Mouse (Mus musculus): ENCODE data around the gene Ky. TPM values are rescaled to one million over a fixed set of nuclear protein-coding genes. Genes with fewer than 3 reads are reported as not detected.

Gene Ky
- polyA plus RNA-seq (2012; rRNA removed): 0.31 and 1.4 TPM in 2 replicates

- 2% methylated on average over 63 of the region's 63 CpGs for WGBS
- no peak for DNase-seq (ENCODE audit: low read depth, low spot score)
Measured at GRCm38 (mm10) chr9:102505700-102506585, at the start of gene Ky. Gene Ky (plus strand): TSS chr9:102505750.

GRCm38 (mm10) chr9:102462251-102462650 lies 43.3 kb upstream of the Ky start:
- DNase-seq (ENCODE audit: low read depth, low spot score): no peak
- WGBS: 90% methylated on average over 10 of the region's 10 CpGs

DNA sequence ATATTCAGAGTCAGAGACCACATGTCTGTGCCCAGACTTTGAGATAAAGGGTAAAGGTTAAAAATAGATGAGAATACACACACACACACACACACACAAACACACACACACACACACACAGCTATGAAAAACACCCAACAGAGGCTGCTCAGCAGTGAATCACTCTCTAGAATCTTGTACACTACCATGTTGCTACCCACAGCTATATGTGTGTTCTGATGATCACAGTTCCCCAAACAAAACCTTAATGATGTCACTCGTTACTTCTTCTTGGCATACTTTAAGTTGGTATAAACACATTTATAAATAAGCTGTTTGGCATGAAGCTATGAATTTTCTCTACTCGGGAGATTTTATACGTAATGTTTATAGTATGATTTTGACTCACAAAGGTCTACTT lies 40.5 kb upstream of the Ky start:
- WGBS: 55% methylated on average over 3 of the region's 3 CpGs
- DNase-seq (ENCODE audit: low read depth, low spot score): no peak

- 29% methylated on average over 5 of the region's 5 CpGs for WGBS
- DNase-seq (ENCODE audit: low read depth, low spot score): no peak
Measured at GRCm38 (mm10) chr9:102465726-102466125, 39.8 kb upstream of the Ky start.

GRCm38 (mm10) chr9:102470076-102470819 lies 35.3 kb upstream of the Ky start:
- no peak for DNase-seq (ENCODE audit: low read depth, low spot score)
- WGBS: 81% methylated on average over 2 of the region's 2 CpGs

DNA sequence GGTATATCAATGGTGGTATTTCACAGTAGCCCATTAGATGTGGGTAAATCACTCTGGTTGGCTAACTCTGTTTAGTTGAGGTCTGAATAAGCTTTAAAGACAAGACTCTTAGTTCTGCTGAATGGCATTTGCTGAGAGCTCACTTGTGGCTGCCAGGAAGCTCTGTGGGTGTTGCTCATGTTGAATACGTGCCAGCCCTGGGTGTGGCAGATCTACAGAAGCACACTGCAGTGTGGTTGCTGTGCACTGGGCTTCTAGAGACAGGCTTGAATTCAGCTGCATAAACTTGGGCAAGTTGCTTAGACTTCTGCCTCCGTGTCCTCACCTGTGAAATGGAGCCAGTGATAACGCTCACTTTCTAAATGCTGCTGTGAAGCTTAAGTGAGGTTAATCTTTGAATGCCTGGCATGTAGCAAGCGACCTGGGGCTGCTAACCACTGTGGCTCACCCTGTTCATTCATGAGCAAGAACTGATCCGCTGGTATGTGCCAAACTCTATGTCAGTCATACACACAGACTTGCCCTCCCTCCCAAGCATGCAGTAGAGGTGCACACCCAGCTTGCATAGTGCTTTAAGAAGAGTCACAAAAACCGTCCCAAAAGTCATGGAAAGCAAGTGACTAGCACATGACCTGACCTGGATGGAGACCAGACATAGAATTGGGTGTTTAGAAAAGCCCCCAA lies 27.6 kb upstream of the Ky start:
- DNase-seq (ENCODE audit: low read depth, low spot score): peak; percentile 4
- 61% methylated on average over 6 of the region's 6 CpGs for WGBS

DNA sequence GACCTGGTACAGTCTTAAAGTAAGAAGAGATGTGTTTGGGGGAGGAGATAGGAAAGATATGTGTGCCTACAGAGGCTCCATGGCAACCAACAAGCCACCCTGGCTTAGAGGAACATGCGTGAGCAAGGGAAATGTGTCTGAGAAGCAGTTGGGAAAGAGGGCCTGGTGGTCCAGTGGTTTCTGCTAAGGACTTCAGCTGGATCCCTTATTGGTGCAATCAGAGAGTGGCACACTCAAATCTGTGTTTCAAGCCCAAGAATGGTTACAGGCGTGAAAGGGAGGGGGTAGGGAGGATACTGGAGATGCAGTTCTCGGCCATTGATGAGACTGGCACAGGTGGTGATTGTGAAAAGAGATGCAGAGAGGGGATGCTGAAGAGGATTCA lies 27.1 kb upstream of the Ky start:
- DNase-seq (ENCODE audit: low read depth, low spot score): no peak
- 84% methylated on average over 3 of the region's 3 CpGs for WGBS

DNA sequence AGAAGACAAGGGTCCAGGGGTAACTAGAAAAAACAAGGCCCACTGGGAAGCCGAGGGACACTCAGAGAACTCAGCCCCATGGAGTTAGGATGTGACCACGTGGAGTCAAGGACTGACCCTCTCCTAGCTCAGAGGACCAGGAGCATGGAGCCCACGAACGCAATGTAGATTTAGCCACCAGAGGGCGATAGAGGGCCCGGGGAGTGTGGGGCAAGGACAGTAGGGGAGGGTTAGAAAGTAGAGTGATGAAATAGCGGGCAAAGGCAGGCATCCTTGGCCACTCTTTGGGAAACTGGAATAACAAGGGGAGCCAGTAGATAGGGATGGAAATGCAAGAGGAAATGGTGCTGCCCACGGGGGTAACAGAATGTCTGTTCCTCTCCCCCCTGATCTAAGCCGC lies 26.5 kb upstream of the Ky start:
- peak; percentile 14 for DNase-seq (ENCODE audit: low read depth, low spot score)
- 40% methylated on average over 9 of the region's 9 CpGs for WGBS

- 40% methylated on average over 12 of the region's 12 CpGs for WGBS
- DNase-seq (ENCODE audit: low read depth, low spot score): no peak
Measured at GRCm38 (mm10) chr9:102492031-102492795, 13.3 kb upstream of the Ky start.

GRCm38 (mm10) chr9:102493044-102493443 lies 12.5 kb upstream of the Ky start:
- DNase-seq (ENCODE audit: low read depth, low spot score): no peak
- whole genome bisulfite sequencing: 36% methylated on average over 4 of the region's 4 CpGs

DNA sequence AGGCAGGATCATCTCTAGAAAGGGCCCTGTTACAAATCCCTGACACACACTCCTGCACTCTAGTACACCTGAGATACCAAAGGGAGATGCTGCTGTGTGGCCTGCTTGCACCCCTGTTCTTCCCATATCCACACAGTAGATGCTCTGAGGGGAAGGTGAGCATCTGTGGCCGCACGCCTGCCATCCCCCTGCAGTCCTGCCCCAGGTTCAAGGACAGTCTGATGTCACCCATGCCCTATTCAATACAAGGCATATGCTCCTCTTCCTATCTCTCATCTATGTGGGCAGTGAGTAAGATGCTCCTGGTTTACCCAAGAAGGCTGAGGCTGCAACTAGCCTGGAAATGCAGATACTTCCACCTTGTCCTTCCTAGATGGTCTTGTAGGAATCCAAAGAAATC lies 11.6 kb upstream of the Ky start:
- no peak for DNase-seq (ENCODE audit: low read depth, low spot score)
- WGBS: 98% methylated on average over 2 of the region's 2 CpGs

GRCm38 (mm10) chr9:102494454-102494853 lies 11.1 kb upstream of the Ky start:
- WGBS: 79% methylated on average over 9 of the region's 9 CpGs
- DNase-seq (ENCODE audit: low read depth, low spot score): no peak

GRCm38 (mm10) chr9:102495266-102495665 lies 10.3 kb upstream of the Ky start:
- 80% methylated on average over 4 of the region's 4 CpGs for WGBS
- no peak for DNase-seq (ENCODE audit: low read depth, low spot score)

DNA sequence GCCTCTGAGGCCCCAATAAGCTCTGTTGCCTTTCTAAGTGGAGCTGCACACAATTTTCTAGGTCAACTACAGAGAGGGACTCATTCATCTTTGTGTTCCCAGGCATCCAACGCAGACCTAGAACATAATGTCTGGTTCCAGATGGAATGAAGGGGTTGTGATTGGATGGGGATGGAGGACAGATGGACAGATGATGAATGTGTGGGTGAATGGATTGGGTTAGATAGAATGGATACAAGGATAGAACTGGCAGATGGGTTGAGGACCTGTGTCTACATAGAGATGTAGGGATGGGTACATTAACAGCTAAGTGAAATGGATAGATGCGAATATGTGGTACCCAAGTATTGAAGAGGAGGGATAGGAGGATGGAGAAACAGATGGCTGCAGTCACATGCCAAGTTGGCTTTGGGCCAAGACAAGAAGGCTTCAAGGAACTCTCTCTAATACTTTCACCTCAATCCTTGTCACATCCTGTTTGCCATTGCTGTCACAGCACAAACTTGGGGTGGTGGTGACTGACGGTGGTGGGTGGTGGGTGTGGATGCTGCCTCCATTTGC lies 9.0 kb upstream of the Ky start:
- DNase-seq (ENCODE audit: low read depth, low spot score): no peak
- WGBS: 77% methylated on average over 3 of the region's 3 CpGs

GRCm38 (mm10) chr9:102497089-102497690 lies 8.4 kb upstream of the Ky start:
- WGBS: 75% methylated on average over 9 of the region's 9 CpGs
- no peak for DNase-seq (ENCODE audit: low read depth, low spot score)

GRCm38 (mm10) chr9:102497833-102498430 lies 7.6 kb upstream of the Ky start:
- DNase-seq (ENCODE audit: low read depth, low spot score): no peak
- WGBS: 82% methylated on average over 9 of the region's 9 CpGs

DNA sequence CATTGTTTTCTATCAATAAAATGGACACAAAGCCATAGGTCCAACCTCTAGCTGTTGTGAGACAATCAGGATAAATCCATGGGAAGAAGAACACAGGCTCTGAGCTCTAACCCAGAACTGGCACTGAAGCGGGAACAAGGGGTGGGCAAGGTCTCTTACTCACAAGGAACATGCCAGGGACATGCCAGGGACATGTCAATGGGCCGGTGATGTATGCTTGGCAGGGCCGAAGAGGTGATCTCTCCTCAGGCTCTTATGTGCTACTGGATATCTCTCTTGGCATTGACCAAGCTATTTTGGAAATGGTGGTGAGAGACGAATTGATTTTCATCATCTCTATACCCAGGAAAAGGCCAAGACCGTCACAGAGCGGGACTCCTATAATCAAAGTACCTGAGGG lies 6.8 kb upstream of the Ky start:
- WGBS: 95% methylated on average over 6 of the region's 6 CpGs
- no peak for DNase-seq (ENCODE audit: low read depth, low spot score)

DNA sequence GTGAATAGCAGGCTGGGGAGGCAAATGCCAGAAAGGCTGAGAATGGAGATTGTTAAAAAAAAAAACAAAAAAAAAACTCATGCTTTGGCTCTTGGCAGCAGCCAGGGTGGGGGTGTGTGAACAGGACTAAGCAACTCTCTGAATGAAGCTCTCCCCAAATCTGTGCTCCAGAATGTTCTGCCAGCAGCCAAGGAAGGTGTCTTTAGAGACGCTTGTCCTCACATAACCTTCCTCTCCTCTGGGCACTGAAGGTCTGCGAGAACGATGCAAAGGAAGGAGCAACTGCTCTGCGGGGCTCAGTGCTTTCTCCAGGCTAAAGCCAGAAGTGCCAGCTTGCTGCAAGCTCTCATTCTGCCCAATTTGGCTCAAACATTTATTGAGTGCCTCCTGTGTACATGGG lies 6.3 kb upstream of the Ky start:
- DNase-seq (ENCODE audit: low read depth, low spot score): no peak
- 77% methylated on average over 4 of the region's 4 CpGs for WGBS

- DNase-seq (ENCODE audit: low read depth, low spot score): no peak
Measured at GRCm38 (mm10) chr9:102499746-102500145, 5.8 kb upstream of the Ky start.

All from large intestine, adult 2 months (tissue).